Mouse (Mus musculus): ENCODE results near the gene Grk3. TPM values are rescaled to one million over a fixed set of nuclear protein-coding genes. Genes with fewer than 3 reads are reported as not detected.

The Grk3 gene
- polyA plus RNA-seq (2012; ENCODE audit: insufficient read depth, insufficient read length, missing spikeins): 32.9 and 33.9 TPM in 2 replicates

DNA sequence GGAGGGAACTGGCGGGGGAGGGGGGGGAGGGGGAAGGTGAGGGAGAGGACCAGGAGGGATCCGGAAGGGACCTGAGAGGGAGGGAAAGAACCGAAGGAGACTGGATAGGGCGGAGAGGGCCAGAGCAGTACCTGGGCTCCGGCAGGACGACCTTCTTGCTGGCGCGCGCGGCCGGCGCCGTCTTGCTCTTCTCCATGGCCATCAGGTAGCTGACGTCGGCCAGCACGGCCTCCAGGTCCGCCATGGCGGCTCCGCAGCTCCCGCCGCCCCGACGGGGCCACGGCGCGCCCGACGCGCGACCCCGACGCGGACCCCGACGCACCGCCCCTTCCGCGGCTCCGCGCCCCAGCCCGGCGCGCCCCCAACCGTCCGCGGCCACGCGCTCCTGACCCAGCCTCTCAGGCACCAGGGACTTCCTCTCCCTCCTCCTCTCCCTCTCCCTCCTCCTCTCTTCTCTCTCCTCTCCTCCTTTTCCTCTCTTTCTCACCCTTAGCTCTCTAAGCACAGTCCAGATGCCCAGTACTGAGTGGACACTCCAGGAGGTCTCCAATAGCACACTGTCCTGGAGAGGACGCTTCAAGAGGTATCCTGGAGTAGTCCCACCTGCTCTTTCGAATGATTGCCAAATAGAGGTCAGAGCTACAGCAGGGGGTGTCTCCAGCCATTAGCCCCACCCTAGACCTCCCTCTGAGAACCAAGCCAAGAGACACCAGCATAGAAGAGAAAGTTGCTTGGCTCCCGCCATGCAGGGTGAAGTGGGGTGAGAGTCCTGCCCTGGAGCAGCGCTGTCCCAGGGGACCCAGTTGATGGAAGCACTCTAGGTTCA lies at the start of gene Grk3:
Gene Grk3 (minus strand): TSS at position 556 of the 826 bp plus-strand sequence.
- H3K4me3 ChIP-seq (ENCODE audit: insufficient read depth, low read length): peak within 1 kb of the TSS; percentile 57
- TF ChIP-seq CTCF (IDR thresholded peaks at IDR 0.05; ENCODE audit: low read depth, low read length): no peak
- peak within 1 kb of the TSS; percentile 29 for H3K27ac ChIP-seq (ENCODE audit: insufficient read depth, low read depth, low read length)
- peaks cover 9% of the 10 kb centered on the region for H3K4me1 ChIP-seq (ENCODE audit: control insufficient read depth, insufficient read depth, low read length)

DNA sequence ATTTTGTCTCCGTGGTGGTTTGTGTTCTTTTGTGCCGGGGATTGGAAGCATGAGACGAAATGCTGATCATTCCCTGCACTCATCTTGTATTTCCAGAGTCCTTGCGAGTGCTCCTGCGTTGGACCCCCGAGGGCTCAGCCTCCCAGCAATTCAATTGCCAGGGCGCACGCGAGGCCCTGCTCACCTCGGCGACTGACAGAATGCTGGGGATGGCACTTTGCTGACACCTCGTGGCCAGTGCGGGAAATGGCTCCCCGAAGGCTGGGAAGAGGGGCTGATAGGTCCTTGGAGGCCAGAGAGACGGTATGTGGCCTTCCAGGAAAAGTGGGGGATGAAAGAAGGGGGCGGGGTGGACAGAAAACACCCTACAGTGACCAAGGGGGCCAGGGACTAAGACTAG lies 38.7 kb upstream of the Grk3 start:
- no peak overlapping the region for H3K4me3 ChIP-seq (ENCODE audit: insufficient read depth, low read length)
- TF ChIP-seq CTCF (IDR thresholded peaks at IDR 0.05; ENCODE audit: low read depth, low read length): peak; percentile 94
- TF ChIP-seq POLR2A (IDR thresholded peaks at IDR 0.05; ENCODE audit: borderline replicate concordance, low read depth, low read length): no peak
- no peak overlapping the region for H3K27ac ChIP-seq (ENCODE audit: insufficient read depth, low read depth, low read length)
- no peaks in the 10 kb centered on the region for H3K4me1 ChIP-seq (ENCODE audit: control insufficient read depth, insufficient read depth, low read length)

DNA sequence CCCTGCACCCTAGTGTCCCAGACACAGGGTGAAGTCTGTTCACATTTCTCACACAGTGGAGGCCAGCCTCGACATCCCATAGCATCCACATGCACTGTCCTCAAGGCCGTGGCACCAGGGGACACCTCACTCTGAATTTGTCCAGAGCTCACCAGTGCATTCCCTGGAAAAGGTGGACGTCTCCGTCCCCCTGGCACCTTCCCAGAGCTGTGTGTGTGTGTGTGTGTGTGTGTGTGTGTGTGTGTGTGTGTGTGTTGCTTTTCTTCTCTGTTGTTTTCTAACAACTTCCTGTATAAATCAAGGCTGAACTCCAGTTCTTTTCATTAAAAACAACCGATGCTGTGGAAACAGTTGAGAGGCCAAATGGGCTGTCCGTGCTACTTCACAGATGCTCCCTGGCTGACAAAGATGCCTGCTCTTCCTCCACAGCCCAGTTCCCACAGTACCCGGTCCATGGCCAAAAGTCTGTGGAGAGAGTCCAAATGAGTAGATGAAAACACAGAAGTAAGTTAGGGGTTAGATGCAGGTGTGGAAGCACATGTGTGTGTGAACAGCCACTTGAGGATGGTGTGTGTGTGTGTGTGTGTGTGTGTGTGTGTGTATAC lies 35.1 kb upstream of the Grk3 start:
- Histone ChIP-seq H3K27ac (ENCODE audit: insufficient read depth, low read depth, low read length) (no peak overlapping the region), H3K4me1 (ENCODE audit: control insufficient read depth, insufficient read depth, low read length) (no peaks in the 10 kb centered on the region), H3K4me3 (ENCODE audit: insufficient read depth, low read length) (no peak overlapping the region)
- TF ChIP-seq CTCF (IDR thresholded peaks at IDR 0.05; ENCODE audit: low read depth, low read length): no peak
- no peak for TF ChIP-seq POLR2A (IDR thresholded peaks at IDR 0.05; ENCODE audit: borderline replicate concordance, low read depth, low read length)

DNA sequence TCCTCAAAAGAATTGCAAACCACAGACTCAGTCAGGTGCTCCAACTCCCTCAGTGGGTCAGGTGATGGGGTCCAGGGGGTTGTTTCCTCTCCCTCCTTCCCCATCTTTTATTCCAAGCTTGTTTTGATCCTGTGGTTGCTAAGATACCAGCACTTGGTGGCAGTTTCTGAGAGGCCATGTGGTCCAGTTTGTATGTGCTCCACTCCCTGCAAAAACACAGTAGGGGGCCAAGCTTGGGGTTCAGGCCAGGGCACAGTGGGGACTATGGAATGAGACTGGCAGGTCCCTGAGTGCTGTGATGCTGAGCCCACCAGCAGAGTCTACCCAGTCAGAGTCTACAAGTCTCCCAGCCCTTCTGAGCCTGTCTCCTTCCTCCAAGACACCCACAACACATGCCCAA lies 34.3 kb upstream of the Grk3 start:
- no peaks in the 10 kb centered on the region for H3K4me1 ChIP-seq (ENCODE audit: control insufficient read depth, insufficient read depth, low read length)
- TF ChIP-seq CTCF (IDR thresholded peaks at IDR 0.05; ENCODE audit: low read depth, low read length): no peak
- no peak for TF ChIP-seq POLR2A (IDR thresholded peaks at IDR 0.05; ENCODE audit: borderline replicate concordance, low read depth, low read length)
- no peak overlapping the region for H3K27ac ChIP-seq (ENCODE audit: insufficient read depth, low read depth, low read length)
- H3K4me3 ChIP-seq (ENCODE audit: insufficient read depth, low read length): no peak overlapping the region

DNA sequence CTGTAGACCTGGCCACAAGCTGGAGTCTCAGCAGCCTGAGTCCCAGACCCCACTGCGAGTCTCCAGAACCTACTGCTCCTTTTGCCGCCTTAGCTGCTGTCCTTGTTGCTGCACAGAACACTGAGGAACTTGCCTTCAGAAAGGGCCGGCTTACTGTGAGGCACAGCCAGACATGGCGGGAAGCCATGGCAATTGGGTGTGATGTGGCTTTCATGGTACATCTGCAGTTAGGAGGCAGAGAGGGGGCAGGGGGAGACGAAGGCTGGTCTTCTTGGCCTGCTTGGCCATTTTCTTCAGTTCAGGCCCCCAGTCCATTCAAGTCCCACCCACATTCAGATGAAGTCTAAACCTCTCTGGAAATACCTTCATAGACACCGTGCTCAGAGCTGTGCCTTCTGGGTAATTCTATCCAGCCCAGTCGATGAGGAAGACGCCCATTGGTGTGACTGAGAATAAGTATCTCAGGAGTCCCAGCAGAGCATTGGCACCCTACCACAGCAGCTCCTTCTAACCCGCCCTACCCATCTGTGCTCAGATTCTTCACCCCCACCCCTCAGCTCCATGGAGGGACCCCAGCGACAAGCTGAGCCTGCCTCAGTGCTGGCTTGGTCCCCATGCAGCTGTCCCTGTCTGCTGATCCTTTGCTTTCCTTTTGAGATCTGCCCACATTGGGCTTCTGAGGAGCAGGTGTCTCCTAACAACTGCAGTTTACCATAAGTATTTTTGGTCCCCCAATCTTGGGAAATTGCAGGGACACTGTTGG lies 30.1 kb upstream of the Grk3 start:
- Histone ChIP-seq H3K4me3 (ENCODE audit: insufficient read depth, low read length) (no peak overlapping the region), H3K27ac (ENCODE audit: insufficient read depth, low read depth, low read length) (no peak overlapping the region), H3K4me1 (ENCODE audit: control insufficient read depth, insufficient read depth, low read length) (no peaks in the 10 kb centered on the region)
- TF ChIP-seq CTCF (IDR thresholded peaks at IDR 0.05; ENCODE audit: low read depth, low read length) (no peak), POLR2A (IDR thresholded peaks at IDR 0.05; ENCODE audit: borderline replicate concordance, low read depth, low read length) (no peak)

DNA sequence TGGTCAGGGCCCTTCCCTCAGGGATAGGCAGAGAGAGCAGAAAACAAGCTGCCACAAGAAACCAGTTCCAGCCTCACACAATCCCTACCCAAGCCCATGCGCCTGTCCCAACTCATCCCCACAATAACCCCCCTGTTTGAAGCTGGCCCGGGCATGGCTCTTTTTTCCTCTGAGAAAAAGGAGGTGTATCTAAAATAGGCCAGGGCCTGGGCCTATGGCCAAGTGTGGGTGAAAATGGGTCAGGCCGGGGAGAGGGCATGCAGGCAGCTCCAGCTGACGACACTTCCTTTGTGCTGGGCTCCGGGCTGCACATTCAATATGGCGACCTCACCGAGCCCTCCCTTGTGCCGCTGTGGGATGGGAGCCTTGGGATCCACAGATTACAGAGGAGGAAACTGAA lies 27.9 kb upstream of the Grk3 start:
- Histone ChIP-seq H3K4me3 (ENCODE audit: insufficient read depth, low read length) (no peak overlapping the region), H3K4me1 (ENCODE audit: control insufficient read depth, insufficient read depth, low read length) (no peaks in the 10 kb centered on the region), H3K27ac (ENCODE audit: insufficient read depth, low read depth, low read length) (no peak overlapping the region)
- TF ChIP-seq POLR2A (IDR thresholded peaks at IDR 0.05; ENCODE audit: borderline replicate concordance, low read depth, low read length) (no peak), CTCF (IDR thresholded peaks at IDR 0.05; ENCODE audit: low read depth, low read length) (no peak)

DNA sequence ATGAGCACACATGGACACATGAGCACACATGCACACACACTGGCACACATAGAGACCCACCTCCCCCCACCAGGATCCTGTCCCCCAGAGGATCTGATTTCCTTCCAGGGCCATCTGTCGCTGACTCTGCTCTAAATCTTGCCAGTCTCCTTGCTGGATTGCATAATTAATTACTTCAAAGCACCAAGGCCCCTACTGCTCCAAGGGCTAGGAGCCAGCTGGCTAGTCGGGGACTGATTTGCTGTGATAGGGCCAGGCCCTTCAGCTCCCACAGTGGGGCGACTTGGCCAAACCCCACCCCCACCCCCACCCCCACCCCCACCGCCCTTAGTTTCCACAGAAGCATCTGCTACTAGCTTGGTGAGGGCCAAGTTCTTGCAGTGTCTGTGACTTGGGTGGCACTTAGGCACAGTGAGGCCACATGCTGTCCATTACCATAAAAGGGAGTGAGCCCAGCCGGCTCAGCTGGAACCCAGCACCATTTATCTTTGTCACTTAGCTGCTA lies 26.0 kb upstream of the Grk3 start:
- H3K4me3 ChIP-seq (ENCODE audit: insufficient read depth, low read length): no peak overlapping the region
- H3K4me1 ChIP-seq (ENCODE audit: control insufficient read depth, insufficient read depth, low read length): no peaks in the 10 kb centered on the region
- TF ChIP-seq POLR2A (IDR thresholded peaks at IDR 0.05; ENCODE audit: borderline replicate concordance, low read depth, low read length): no peak
- TF ChIP-seq CTCF (IDR thresholded peaks at IDR 0.05; ENCODE audit: low read depth, low read length): no peak
- H3K27ac ChIP-seq (ENCODE audit: insufficient read depth, low read depth, low read length): no peak overlapping the region

DNA sequence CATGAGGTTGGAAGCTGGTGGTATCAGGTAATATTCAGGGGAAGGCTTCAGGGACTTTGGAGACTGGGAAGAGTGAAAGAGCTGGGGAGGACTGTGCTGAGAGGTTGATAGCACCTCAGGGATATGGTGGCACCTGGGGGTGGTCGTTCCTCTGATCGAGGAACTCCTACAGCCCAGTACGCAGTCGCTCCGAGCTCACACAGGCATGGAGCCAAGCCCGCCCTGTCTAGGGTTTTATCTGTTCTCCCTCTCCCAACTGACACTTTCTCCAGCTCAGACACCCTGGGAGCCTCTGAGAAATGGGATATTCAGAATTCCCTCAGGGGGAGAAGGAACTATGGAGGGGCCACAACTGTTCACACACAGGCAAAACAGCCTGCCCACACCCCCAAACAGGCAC lies 25.2 kb upstream of the Grk3 start:
- Histone ChIP-seq H3K4me3 (ENCODE audit: insufficient read depth, low read length) (no peak overlapping the region), H3K4me1 (ENCODE audit: control insufficient read depth, insufficient read depth, low read length) (no peaks in the 10 kb centered on the region), H3K27ac (ENCODE audit: insufficient read depth, low read depth, low read length) (no peak overlapping the region)
- no peak for TF ChIP-seq POLR2A (IDR thresholded peaks at IDR 0.05; ENCODE audit: borderline replicate concordance, low read depth, low read length)
- no peak for TF ChIP-seq CTCF (IDR thresholded peaks at IDR 0.05; ENCODE audit: low read depth, low read length)

DNA sequence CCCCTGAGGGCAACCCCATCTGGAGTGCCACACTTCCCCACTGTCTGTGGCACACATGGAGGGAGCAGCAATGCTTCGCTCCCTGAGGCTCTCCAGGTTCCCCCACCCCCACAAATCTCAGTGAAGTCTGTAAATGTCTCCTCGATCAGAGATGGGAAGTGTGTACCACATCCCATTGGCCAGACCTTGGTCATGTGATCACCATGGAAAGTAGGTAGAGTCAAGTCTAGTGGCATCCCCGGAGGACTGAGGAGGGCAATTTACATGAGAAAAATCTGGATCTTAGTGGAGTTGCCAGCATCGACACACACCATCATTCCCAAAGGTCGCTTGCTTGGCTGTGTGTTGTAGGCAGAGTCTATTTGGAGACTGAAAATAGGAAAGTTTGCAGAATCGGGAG lies 23.0 kb upstream of the Grk3 start:
- no peak for TF ChIP-seq CTCF (IDR thresholded peaks at IDR 0.05; ENCODE audit: low read depth, low read length)
- TF ChIP-seq POLR2A (IDR thresholded peaks at IDR 0.05; ENCODE audit: borderline replicate concordance, low read depth, low read length): no peak
- Histone ChIP-seq H3K4me1 (ENCODE audit: control insufficient read depth, insufficient read depth, low read length) (no peaks in the 10 kb centered on the region), H3K27ac (ENCODE audit: insufficient read depth, low read depth, low read length) (no peak overlapping the region), H3K4me3 (ENCODE audit: insufficient read depth, low read length) (no peak overlapping the region)
